Mouse (Mus musculus): ENCODE data around the gene 1700028K03Rik. TPM values are rescaled to one million over a fixed set of nuclear protein-coding genes. Genes with fewer than 3 reads are reported as not detected.

1700028K03Rik gene
- total RNA-seq, 4 experiments from 2014 or later = 0.14 to 0.30 TPM; not detected in 2

DNA sequence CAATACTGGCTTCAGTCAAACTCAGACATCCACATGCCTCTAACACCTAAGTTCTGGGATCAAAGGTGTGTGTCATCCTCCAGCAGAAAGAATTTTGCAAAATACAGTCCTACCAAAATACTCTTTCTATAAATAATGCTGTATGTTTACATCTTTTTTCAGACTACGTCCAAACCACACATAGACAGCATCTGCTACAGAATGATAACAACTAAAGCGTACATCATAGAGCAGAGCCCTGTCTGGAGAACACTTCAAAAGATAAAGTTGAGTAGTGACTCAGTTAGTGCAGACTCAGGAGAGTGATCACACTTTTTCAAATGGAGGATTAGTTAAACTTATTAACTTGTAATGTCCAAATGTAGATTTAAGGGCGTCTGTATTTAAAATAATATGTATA is 13.4 kb downstream of the 1700028K03Rik start:
- DNase-seq = no peak

DNA sequence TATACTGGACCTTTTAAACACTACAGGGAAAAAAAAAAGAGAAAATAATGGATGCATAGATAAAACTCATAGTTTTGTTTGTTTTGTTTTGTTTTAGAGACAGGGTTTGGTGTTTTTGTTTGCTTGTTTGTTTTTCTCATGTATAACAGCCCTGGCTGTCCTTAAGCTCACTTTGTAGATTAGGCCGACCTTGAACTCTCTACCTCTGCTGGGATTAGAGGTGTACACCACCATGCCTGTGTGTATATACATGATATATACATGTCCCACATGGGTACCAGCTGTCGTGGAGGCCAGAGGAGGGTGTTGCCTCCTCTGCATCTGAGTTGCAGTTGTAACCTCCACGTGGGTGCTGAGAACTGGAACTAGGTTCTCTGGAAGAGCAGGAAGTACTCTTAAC is 13.9 kb downstream of the 1700028K03Rik start:
- DNase-seq = no peak

DNA sequence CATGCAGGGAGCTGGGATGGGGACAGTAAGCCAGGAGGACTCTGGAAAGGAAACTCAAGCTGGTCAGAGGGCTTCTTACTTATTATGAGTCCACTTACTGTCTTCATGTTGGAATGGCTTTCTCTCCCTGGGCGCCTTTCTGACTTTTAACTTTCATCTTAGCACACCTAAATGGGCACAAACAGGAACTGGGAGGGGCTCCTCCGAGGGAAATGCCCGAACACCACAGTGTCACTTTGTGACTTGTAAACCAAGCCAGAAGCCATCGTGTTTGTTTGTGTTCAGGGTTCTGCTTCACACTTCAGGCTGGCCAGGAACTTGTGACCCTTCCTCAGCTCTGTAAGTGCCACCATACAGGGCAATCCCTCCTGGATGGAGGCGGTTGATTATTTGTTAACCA is 19.8 kb downstream of the 1700028K03Rik start:
- no peak for DNase-seq

DNA sequence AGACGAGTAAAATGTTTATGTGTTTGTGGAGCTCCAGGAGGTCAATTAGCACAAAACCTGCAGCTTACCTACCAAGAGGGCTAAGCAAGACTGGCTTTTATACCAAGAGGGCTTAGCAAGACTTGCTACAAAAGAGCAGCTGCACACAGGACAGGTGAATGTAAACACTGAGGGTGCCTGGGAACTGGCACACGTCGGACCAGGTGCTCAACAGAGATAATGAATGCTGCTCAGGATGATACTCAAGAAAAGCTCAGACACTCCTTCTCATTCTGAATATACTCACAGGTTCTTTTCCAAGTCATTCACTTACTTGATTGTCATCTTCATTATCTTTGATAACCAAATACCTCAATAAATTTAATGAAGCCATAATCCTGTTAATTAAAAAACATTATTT is 22.5 kb downstream of the 1700028K03Rik start:
- no peak for DNase-seq

DNA sequence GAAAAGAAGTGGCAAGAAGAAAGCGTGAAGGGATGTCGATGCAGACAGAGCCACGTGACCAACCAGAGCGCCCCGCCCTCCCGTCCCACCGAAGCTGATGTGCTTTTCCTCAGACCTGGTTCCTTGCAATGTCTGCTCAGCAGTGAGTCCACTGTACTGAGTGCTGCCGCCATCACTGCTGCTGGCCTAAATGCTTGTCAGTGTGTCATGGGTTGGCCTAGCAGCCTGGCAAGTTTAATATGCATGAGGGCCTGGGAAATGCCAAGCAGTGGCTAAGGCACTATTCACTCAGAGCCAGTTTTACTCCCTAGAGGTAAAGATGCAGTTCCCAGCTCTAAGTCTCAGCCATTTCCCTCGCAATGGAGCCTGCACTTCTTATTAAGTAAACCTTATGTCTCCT is 34.6 kb downstream of the 1700028K03Rik start:
- DNase-seq = no peak

DNA sequence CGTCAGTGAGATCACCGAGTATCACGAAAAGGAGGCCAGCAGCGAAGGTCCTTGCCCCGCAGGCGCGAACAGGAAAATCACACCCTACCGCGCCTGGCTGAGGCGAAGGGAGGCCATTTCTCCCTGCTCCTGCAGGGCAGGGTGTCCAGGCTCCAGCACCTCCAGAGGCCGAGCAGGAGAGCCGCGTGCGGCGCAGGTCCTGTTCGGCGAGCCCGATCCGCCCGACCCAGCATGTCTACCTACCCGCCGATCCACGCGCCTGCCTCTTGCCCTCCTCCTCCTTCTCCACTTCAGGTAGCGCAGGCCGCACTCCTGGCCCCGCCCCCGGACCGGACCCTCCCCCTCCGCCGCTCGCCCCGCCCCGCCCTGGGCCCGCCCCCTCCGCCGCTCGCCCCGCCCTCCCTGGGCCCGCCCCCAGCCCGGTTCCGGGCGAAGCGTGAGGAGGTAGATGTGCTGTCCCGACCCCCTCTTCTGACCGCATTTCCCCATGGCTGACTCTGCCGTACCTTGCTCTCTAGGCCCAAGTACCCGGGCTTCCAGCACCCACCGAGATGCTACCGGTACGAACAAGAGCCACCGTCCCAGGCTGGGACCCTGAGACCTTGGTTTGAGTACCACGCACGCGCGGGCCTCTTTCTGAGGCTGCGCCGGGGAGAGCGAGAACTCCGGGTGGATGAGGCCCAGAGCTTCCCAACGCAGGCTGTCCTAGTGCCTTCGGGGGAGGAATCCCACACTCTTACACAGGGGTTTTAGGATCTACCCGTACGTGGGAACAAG is 63.0 kb downstream of the 1700028K03Rik start, which contains the start of the genes Rpap2 and Glmn:
Gene Rpap2, plus strand, starts transcription at position 73 of the 777 bp plus-strand sequence.
Gene Glmn, minus strand, starts transcription at position 588 of the 777 bp plus-strand sequence.
- peak; percentile 73 for DNase-seq

DNA sequence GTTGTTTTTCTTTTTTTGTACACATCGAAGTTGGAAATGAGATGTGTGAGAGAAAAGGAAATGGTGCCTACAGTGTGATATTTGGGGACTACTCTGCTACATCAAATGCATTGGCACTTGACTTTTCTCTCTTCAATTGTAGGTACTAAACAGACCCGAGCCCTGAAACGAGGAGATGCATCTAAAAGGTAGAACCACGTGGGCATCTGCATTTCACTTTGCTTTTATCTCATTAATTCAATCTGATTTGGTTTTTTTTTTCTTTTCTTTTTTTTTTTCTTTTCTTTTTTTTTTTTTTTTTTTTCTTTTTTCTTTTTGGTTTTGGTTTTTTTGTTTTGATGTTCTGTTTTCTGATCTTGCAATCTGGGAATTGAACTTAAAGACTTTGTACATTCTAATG is 63.9 kb downstream of the 1700028K03Rik start:
- DNase-seq = no peak

Other genes starting within 250 kb of the 1700028K03Rik start
- 100 to 1,000 TPM; 217 to 303 (median 276) TPM for gene Tgfbr3, start 245.1 kb upstream of the 1700028K03Rik start, total RNA-seq (2022)
- gene Brdt, start 203.6 kb upstream of the 1700028K03Rik start, total RNA-seq (2022) = 1 to 10 TPM; 3.3 to 5.2 (median 4.0) TPM
- 1 to 10 TPM; 1.4 to 3.1 (median 2.1) TPM for gene Ephx4, start 132.0 kb upstream of the 1700028K03Rik start, total RNA-seq (2022)
- not detected for gene Lpcat2b, start 103.2 kb upstream of the 1700028K03Rik start, total RNA-seq (2022)
- gene Btbd8, start 96.7 kb upstream of the 1700028K03Rik start, total RNA-seq (2022) = 10 to 100 TPM in 1 of 4 experiments, 1 to 10 TPM in 3; 5.1 to 11.5 (median 8.9) TPM
- gene Gm42669, start 27.1 kb upstream of the 1700028K03Rik start, total RNA-seq (2022) = under 1 TPM in 2 of 4 experiments, not detected in 2; 0.12 to 0.19 TPM
- 10 to 100 TPM; 17.8 to 21.2 (median 19.9) TPM for gene Rpap2, start 62.7 kb downstream of the 1700028K03Rik start, total RNA-seq (2022)
- gene Glmn, start 63.2 kb downstream of the 1700028K03Rik start, total RNA-seq (2022) = 10 to 100 TPM in 3 of 4 experiments, 1 to 10 TPM in 1; 8.0 to 16.3 (median 11.5) TPM
- gene Gfi1, start 191.3 kb downstream of the 1700028K03Rik start, total RNA-seq (2022) = under 1 TPM in 2 of 4 experiments, not detected in 2; 0.09 to 0.17 TPM